Mouse (Mus musculus) liver, embryonic 13.5 days (tissue): Measurements from ENCODE around the gene Clk1. TPM values are rescaled to one million over a fixed set of nuclear protein-coding genes. Genes with fewer than 3 reads are reported as not detected.

Experiments used
- ATAC-seq: fragments of 200-750 bp; cut with Nextera tagmentation; 2 replicates; pipeline ENCODE4 v1.8.0; 2017; ENCODE audit warnings: low read depth, mild to moderate bottlenecking, moderate number of reproducible peaks, moderate library complexity
- DNase-seq: peaks from one replicate; pipeline ENCODE4 v3.0.0; 2022
- H3K27ac ChIP-seq: fragments of 300-500 bp; sonication (generic); 2 replicates; pipeline ENCODE4 v1.5.1; 2015; ENCODE audit warnings: moderate library complexity, mild to moderate bottlenecking, inconsistent platforms
- H3K27me3 ChIP-seq: fragments of 300-500 bp; sonication (generic); 2 replicates; pipeline ENCODE4 v1.6.1; 2015; ENCODE audit warnings: mild to moderate bottlenecking, inconsistent platforms
- H3K36me3 ChIP-seq: fragments of 300-500 bp; sonication (generic); 2 replicates; pipeline ENCODE4 v1.6.1; 2015; ENCODE audit warnings: mild to moderate bottlenecking, inconsistent platforms
- H3K4me1 ChIP-seq: fragments of 300-500 bp; sonication (generic); replicated peaks from 2 replicates; pipeline ENCODE4 v1.6.1; 2015; ENCODE audit warnings: inconsistent platforms
- H3K4me2 ChIP-seq: fragments of 300-500 bp; sonication (generic); 2 replicates; pipeline ENCODE4 v1.6.1; 2015; ENCODE audit warnings: inconsistent platforms, mild to moderate bottlenecking, moderate library complexity
- H3K4me3 ChIP-seq: fragments of 300-500 bp; sonication (generic); replicated peaks from 2 replicates; pipeline ENCODE4 v1.5.1; 2015; ENCODE audit warnings: mild to moderate bottlenecking, inconsistent platforms
- H3K9ac ChIP-seq: fragments of 300-500 bp; sonication (generic); 2 replicates; pipeline ENCODE4 v1.6.1; 2015; ENCODE audit warnings: mild to moderate bottlenecking, inconsistent platforms
- H3K9me3 ChIP-seq: fragments of 300-500 bp; sonication (generic); replicated peaks from 2 replicates; pipeline ENCODE4 v1.6.1; 2016; ENCODE audit warnings: inconsistent platforms
- WGBS: fragments of 180-500 bp; shearing (Covaris S2); methylation state at CpG from one replicate; pipeline ENCODE4 v1.1.7; 2015; ENCODE audit not compliant: insufficient replicate concordance; 5-methylcytosine and 5-hydroxymethylcytosine counted together
- polyA plus RNA-seq: library from polyadenylated mRNA; unstranded; fragments of >200 nt; fragmentation: Nextera tagmentation; extraction: Ambion mirVana; gene quantifications from 2 replicates; pipeline ENCODE4 v1.2.1, GENCODE M21; 2015

Clk1 gene
- polyA plus RNA-seq, 1 experiment from 2014 or later: 74.8 TPM

DNA sequence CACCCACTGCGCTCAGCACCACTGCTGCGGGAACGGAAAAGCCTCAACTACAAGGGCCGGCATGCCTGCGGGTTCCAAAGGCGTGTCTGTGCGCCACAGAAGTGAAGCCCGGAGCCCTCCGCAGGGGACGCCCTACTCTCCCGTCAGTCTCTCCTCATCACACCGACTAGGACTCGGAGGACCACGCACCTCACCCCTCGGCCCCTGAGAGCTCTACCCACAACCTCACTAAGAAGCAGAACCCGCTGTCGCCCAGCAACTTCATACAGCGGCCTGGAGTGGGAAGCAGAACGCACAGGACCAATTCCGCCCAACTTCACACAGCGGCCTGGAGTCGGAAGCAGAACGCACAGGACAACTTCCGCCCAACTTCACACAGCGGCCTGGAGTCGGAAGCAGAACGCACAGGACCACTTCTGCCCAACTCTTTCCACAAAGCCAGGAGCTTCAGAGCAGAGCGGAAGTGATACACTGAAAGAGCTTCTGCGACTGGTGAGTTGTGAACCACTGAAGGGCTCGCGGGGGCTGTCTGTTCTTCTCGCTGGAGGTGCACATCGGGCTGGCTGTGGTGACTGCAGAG lies 21.4 kb upstream of the Clk1 start, which contains the start of the genes Nif3l1 and Ppil3:
Gene Nif3l1 (plus strand): TSS at position 9 of the 580 bp plus-strand sequence.
Gene Ppil3 (minus strand): TSS at position 344 of the 580 bp plus-strand sequence.
- peak within 1 kb of the TSS; percentile 85 for H3K9ac ChIP-seq
- WGBS: 0% methylated on average over 33 of the region's 33 CpGs
- H3K27me3 ChIP-seq: no peaks in the 10 kb centered on the region
- H3K4me3 ChIP-seq: peak within 1 kb of the TSS; percentile 76
- DNase-seq (peak; percentile 75), ATAC-seq (peak; percentile 93)
- peak within 1 kb of the TSS; percentile 88 for H3K4me2 ChIP-seq
- peaks cover 46% of the 10 kb centered on the region for H3K4me1 ChIP-seq
- no peaks in the 10 kb centered on the region for H3K9me3 ChIP-seq
- H3K36me3 ChIP-seq: peaks cover 34% of the 10 kb centered on the region
- H3K27ac ChIP-seq: peak within 1 kb of the TSS; percentile 87

DNA sequence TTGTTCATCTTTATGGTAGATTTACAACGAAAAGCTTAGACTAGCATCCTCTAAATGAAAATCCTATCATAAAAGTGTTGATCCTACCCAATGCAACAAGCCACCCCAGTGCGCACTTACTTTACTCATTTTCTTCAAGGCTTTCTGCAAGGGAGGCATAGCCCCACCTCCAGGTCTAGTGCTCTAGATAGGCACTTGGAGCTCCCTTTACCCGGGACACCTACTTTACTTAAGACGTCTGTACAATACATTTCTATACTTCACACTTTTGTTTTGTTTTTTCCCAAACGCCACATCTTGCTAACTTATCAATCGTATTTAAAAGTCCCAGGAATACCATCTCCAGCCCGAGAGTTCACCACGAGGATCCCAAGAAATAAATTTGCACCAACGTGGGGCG lies 20.8 kb upstream of the Clk1 start:
- ATAC-seq (peak; percentile 31; the same call in 1 of the 2 replicates), DNase-seq (no peak)
- peak overlapping the region; percentile 87 for H3K27ac ChIP-seq
- H3K4me3 ChIP-seq: peak overlapping the region; percentile 76
- WGBS: 7% methylated on average over 10 of the region's 10 CpGs
- H3K36me3 ChIP-seq: peaks cover 35% of the 10 kb centered on the region
- H3K27me3 ChIP-seq: no peaks in the 10 kb centered on the region
- peaks cover 46% of the 10 kb centered on the region for H3K4me1 ChIP-seq
- peak overlapping the region; percentile 88 for H3K4me2 ChIP-seq
- H3K9me3 ChIP-seq: no peaks in the 10 kb centered on the region
- H3K9ac ChIP-seq: peak overlapping the region; percentile 85

DNA sequence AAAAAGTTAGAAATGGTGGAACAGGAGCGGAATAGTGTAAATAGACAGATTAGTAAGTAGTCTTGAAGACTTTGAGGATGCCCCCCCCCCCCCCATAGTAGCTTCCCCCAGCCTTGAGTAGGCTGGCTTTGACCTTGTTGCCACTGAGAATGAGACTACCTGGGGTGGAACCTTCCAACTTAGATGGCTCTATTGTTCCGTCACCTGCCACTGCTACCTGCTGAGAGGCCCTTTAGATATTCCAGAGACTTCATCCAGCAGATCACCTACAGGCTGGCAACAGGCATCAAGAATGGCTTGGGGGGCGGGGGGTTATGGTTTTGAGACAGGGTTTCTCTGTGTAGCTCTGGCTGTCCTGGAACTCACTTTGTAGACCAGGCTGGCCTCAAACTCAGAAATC lies 685 bp upstream of the Clk1 start:
- Histone ChIP-seq H3K36me3 (peaks cover 22% of the 10 kb centered on the region), H3K27ac (peak overlapping the region; percentile 100), H3K9me3 (no peaks in the 10 kb centered on the region), H3K4me3 (peak overlapping the region; percentile 100), H3K27me3 (no peaks in the 10 kb centered on the region), H3K4me1 (peaks cover 34% of the 10 kb centered on the region), H3K4me2 (peak overlapping the region; percentile 60), H3K9ac (peak overlapping the region; percentile 100; the same call in 1 of the 2 replicates)
- WGBS: 74% methylated on average over 3 of the region's 3 CpGs
- DNase-seq: no peak
- ATAC-seq: no peak

DNA sequence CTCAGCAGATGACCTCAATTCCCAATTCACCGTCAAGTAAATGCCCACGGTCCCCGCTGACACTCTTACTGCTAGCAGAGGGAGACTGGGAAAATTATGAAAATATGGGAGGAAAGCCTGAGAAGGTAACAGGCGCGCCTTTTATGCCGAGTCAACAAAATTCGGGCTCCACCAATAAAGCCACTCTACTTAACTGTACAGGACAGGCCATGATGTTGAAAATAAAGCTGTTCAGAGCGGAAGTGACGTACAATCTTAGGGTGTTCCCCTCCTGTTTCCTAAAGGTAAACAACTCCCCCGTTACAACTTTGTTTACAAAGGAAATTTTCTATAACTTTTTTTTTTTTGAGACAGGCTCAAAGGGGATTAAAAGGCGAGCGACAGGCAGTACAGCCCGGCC lies 987 bp downstream of the Clk1 start:
- Histone ChIP-seq H3K4me1 (peaks cover 39% of the 10 kb centered on the region), H3K27ac (peak overlapping the region; percentile 100), H3K9ac (peak overlapping the region; percentile 100), H3K9me3 (no peaks in the 10 kb centered on the region), H3K36me3 (peaks cover 39% of the 10 kb centered on the region), H3K4me3 (peak overlapping the region; percentile 100), H3K4me2 (peak overlapping the region; percentile 83), H3K27me3 (no peaks in the 10 kb centered on the region)
- ATAC-seq: peak; percentile 73
- WGBS: 4% methylated on average over 13 of the region's 13 CpGs
- DNase-seq: peak; percentile 41

DNA sequence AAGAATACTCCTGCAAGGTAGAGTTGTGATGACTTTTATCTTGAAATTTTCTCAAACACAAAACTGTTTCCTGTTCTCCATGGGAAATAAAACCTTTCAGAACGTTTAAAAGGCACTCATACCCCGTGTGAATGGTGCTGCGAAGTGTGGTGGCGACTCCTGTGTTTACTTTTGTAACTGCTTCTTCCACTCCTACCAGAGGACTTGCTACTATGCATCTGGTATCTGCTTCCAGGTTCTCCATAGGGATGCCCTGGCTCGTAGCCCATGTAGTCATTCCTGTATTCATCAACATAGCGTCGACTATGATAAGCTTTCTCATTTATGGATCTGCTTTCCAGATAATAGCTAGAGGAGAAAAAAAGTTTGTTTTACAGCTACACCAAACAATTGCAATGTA lies 2.9 kb downstream of the Clk1 start:
- Histone ChIP-seq H3K9me3 (no peaks in the 10 kb centered on the region), H3K4me1 (peaks cover 39% of the 10 kb centered on the region), H3K4me2 (peak overlapping the region; percentile 83; the same call in 1 of the 2 replicates), H3K27me3 (no peaks in the 10 kb centered on the region), H3K27ac (no peak overlapping the region), H3K9ac (no peak overlapping the region), H3K36me3 (peaks cover 58% of the 10 kb centered on the region), H3K4me3 (peak overlapping the region; percentile 100; the same call in 1 of the 2 replicates)
- WGBS: 64% methylated on average over 7 of the region's 7 CpGs
- no peak for DNase-seq
- ATAC-seq: no peak

DNA sequence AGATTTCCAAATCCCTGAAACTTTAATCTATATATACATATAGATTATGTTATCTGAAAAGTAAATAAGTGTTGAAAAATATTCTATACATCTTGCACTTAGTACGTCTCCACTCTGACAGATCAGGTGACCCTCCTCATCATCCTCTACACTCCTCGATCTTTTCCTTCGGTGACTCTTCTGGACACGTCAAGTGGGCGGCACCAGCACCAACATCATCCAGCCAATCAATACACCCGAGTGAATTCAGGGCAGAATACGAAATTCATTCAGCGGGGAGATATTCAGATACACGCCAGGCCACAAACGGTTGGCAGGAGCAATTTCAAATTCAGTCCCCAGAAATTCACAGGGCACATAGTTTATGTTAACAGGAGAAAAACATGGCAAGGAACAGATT lies 3.8 kb downstream of the Clk1 start:
- Histone ChIP-seq H3K36me3 (peaks cover 66% of the 10 kb centered on the region), H3K27me3 (no peaks in the 10 kb centered on the region), H3K9ac (no peak overlapping the region), H3K4me2 (no peak overlapping the region), H3K4me1 (peaks cover 38% of the 10 kb centered on the region), H3K27ac (no peak overlapping the region), H3K4me3 (no peak overlapping the region), H3K9me3 (no peaks in the 10 kb centered on the region)
- ATAC-seq (no peak), DNase-seq (no peak)
- WGBS: 81% methylated on average over 10 of the region's 10 CpGs

DNA sequence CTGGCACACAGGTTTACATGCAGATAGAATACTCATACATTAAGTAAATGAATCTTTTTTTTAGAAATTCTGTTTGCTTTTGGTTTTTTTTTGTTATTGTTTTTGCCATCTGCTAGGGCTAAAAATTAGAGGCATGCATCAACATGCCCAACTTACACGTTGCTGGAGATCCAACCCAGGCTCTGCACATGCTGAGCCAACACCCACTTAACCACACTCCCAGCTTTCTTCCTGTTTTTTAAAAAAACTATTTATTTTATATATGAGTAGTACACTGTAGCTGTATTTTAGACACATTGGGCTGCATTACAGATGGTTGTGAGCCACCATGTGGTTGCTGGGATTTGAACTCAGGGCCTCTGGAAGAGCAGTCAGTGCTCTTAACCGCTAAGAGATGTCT lies 7.8 kb downstream of the Clk1 start:
- no peak overlapping the region for H3K4me2 ChIP-seq
- no peak overlapping the region for H3K9ac ChIP-seq
- H3K27ac ChIP-seq: no peak overlapping the region
- H3K4me3 ChIP-seq: no peak overlapping the region
- H3K9me3 ChIP-seq: no peaks in the 10 kb centered on the region
- peaks cover 10% of the 10 kb centered on the region for H3K4me1 ChIP-seq
- DNase-seq (no peak), ATAC-seq (no peak)
- 68% methylated on average over 2 of the region's 2 CpGs for WGBS
- no peaks in the 10 kb centered on the region for H3K27me3 ChIP-seq
- peaks cover 90% of the 10 kb centered on the region for H3K36me3 ChIP-seq

DNA sequence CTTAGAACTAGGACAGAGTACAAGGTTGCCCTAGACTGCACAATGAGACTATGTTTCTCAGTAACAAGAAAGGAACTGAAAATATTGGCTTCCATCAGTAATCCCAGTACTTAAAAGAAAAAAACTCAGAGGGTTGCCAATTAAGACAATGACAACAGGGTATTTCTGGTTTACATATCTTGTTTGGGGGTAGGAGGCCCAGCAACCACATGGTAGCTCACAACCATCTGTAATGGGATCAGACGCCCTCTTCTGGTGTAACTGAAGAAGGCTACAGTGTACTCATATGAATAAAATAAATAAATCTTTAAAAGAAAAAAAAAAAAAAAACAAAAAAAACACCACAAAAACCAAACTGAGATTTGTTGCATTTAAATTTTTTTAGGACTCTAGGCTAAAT lies 8.4 kb downstream of the Clk1 start:
- Histone ChIP-seq H3K9me3 (no peaks in the 10 kb centered on the region), H3K36me3 (peaks cover 93% of the 10 kb centered on the region), H3K4me1 (peaks cover 8% of the 10 kb centered on the region), H3K9ac (no peak overlapping the region), H3K4me3 (no peak overlapping the region), H3K27me3 (no peaks in the 10 kb centered on the region), H3K27ac (no peak overlapping the region), H3K4me2 (no peak overlapping the region)
- 19% methylated on average over 1 of the region's 1 CpGs for WGBS
- DNase-seq: no peak
- ATAC-seq: no peak

DNA sequence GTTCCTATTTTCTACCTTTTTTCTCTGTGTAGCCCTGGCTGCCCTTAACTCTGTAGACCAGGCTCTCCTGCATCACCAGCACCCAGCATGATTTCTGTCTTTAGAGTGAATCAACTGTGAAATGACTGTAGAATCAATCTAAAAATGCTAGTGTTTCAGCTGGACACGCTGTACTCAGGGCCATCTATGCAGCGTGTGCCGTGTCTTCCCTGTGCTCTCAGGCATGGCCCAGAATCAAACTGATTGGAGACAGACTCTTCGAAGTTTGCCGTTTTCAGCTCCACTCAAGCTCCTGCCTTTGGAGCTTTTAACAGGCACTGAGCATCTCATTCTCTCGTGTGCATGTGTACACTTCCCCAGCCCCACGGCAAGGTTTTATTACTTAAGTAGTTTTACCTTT lies 13.1 kb downstream of the Clk1 start:
- H3K9me3 ChIP-seq: no peaks in the 10 kb centered on the region
- H3K4me2 ChIP-seq: no peak overlapping the region
- no peaks in the 10 kb centered on the region for H3K4me1 ChIP-seq
- H3K27ac ChIP-seq: no peak overlapping the region; the same call in 1 of the 2 replicates
- H3K4me3 ChIP-seq: no peak overlapping the region
- DNase-seq (no peak), ATAC-seq (no peak)
- H3K36me3 ChIP-seq: peaks cover 71% of the 10 kb centered on the region
- no peaks in the 10 kb centered on the region for H3K27me3 ChIP-seq
- H3K9ac ChIP-seq: no peak overlapping the region
- WGBS: 89% methylated on average over 7 of the region's 7 CpGs

DNA sequence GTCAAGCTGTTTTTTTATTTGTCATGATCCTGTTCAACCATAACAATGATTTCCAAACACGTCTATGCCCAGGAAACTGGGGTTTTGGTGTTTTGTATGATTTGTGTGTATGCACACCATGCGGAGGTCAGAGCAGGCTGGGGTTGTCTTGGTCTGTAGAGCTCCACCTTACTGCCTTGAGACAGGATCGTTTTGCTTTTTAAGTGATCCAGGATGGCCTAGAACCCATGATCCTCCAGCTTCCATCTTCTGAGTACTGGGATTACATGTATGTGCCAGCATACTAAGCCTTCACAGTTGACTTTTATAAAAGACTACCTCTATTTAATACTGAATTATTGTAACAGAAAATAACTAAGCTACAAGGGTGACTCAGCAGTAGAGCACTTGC lies 13.7 kb downstream of the Clk1 start:
- Histone ChIP-seq H3K4me1 (no peaks in the 10 kb centered on the region), H3K4me2 (no peak overlapping the region), H3K9me3 (no peaks in the 10 kb centered on the region), H3K9ac (no peak overlapping the region), H3K27me3 (no peaks in the 10 kb centered on the region), H3K36me3 (peaks cover 70% of the 10 kb centered on the region), H3K4me3 (no peak overlapping the region), H3K27ac (no peak overlapping the region)
- 73% methylated on average over 3 of the region's 3 CpGs for WGBS
- ATAC-seq (no peak), DNase-seq (no peak)

DNA sequence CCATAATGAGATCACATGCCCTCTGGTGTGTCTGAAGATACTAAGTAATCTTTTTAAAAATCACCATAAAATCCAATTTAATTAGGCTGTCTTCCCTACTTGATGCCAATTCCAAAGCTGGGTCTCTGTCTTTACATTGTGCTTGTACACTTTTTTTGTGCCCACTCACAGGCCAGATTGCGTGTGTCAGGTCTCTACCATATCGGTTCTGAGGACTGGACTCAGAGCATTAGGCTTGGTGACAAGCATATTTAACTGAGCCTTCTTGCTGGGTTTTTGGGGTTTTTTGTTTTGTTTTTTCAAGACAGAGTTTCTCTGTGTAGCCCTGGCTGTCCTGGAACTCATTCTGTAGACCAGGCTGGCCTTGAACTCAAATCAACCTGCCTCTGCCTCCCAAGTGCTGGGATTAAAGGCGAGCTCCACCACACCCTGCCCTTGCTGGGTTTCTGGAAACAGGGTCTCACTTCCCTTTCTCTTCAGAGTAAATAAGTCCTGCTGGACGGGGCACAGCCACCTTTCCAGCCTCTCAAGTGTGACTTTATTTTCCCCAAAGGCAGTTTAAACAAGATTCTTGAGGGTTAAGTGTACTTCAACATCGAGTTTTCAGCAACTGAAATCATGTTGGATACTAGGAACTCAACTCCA lies 14.2 kb downstream of the Clk1 start:
- Histone ChIP-seq H3K27me3 (no peaks in the 10 kb centered on the region), H3K36me3 (peaks cover 66% of the 10 kb centered on the region), H3K4me1 (no peaks in the 10 kb centered on the region), H3K9ac (no peak overlapping the region), H3K9me3 (no peaks in the 10 kb centered on the region), H3K4me2 (no peak overlapping the region), H3K27ac (no peak overlapping the region), H3K4me3 (no peak overlapping the region)
- no peak for ATAC-seq
- no peak for DNase-seq
- 71% methylated on average over 5 of the region's 5 CpGs for WGBS

DNA sequence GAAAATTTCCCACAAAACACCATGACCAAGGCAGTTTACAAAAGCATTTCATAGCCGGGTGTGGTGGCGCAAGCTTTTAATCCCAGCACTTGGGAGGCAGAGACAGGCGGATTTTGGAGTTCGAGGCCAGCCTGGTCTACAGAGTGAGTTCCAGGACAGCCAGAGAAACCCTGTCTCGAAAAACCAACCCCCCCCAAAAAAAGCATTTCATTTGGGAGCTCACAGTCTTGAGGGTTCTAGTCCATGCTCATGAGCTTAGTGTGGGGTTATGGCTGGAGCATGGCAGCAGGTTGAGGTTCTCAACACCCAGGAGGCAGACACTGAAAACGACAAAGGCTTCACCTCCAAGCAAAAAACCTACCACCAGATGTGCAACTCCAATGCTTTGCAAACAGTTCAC lies 15.7 kb downstream of the Clk1 start:
- H3K27me3 ChIP-seq: no peaks in the 10 kb centered on the region
- no peaks in the 10 kb centered on the region for H3K4me1 ChIP-seq
- ATAC-seq: no peak
- WGBS: 72% methylated on average over 6 of the region's 6 CpGs
- H3K27ac ChIP-seq: no peak overlapping the region
- DNase-seq: no peak
- no peak overlapping the region for H3K4me2 ChIP-seq
- no peak overlapping the region for H3K9ac ChIP-seq
- H3K9me3 ChIP-seq: no peaks in the 10 kb centered on the region
- H3K36me3 ChIP-seq: peaks cover 65% of the 10 kb centered on the region
- H3K4me3 ChIP-seq: no peak overlapping the region
